Mouse (Mus musculus) skeletal muscle tissue, postnatal 0 days (tissue): ENCODE data around the gene Ajap1. TPM values are rescaled to one million over a fixed set of nuclear protein-coding genes. Genes with fewer than 3 reads are reported as not detected.

Experiments
- polyA plus RNA-seq: library from polyadenylated mRNA; unstranded; fragments of >200 nt; fragmentation: Nextera tagmentation; extraction: Ambion mirVana; gene quantifications from 2 replicates; pipeline ENCODE4 v1.2.1, GENCODE M21; 2015

Gene Ajap1
- polyA plus RNA-seq, result 0.85 and 1.00 TPM in 2 replicates

GRCm38 (mm10) chr4:153482459-153483338, at the start of gene Ajap1:
Gene Ajap1 (minus strand): TSS chr4:153482811.

